Mouse (Mus musculus): Measurements from ENCODE around the gene Akt1s1.

Akt1s1 gene

GRCm38 (mm10) chr7:44900632-44901031 is 51.8 kb downstream of the Akt1s1 start:
- no peak for DNase-seq (ENCODE audit: low read depth, low spot score)

- peak; percentile 90 for DNase-seq (ENCODE audit: low read depth, low spot score)
Measured at GRCm38 (mm10) chr7:44901230-44901722, 52.5 kb downstream of the Akt1s1 start.
